Mouse (Mus musculus) forebrain, embryonic 14.5 days (tissue): ENCODE measurements around the gene Nop9. TPM values are rescaled to one million over a fixed set of nuclear protein-coding genes. Genes with fewer than 3 reads are reported as not detected.

Experiments used
- ATAC-seq: fragments of 200-750 bp; cut with Nextera tagmentation; 2 replicates; pipeline ENCODE4 v1.8.0; 2017; ENCODE audit warnings: mild to moderate bottlenecking, moderate library complexity
- DNase-seq: peaks from one replicate; pipeline ENCODE4 v3.0.0-alpha.2; 2015; ENCODE audit warnings: low spot score
- H3K27ac ChIP-seq: fragments of 300-500 bp; sonication (generic); 2 replicates; pipeline ENCODE4 v1.5.1; 2014; ENCODE audit warnings: low read depth, mild to moderate bottlenecking, control low read depth, low read length, moderate library complexity
- H3K27me3 ChIP-seq: fragments of 300-500 bp; sonication (generic); replicated peaks from 2 replicates; pipeline ENCODE4 v1.6.1; 2014; ENCODE audit warnings: low read length, control low read depth, mixed read lengths; ENCODE audit not compliant: control insufficient read depth, insufficient read depth
- H3K36me3 ChIP-seq: fragments of 300-500 bp; sonication (generic); 2 replicates; pipeline ENCODE4 v1.6.1; 2014; ENCODE audit warnings: low read length, control low read depth; ENCODE audit not compliant: control insufficient read depth, insufficient read depth
- H3K4me1 ChIP-seq: fragments of 300-500 bp; sonication (generic); 2 replicates; pipeline ENCODE4 v1.6.1; 2014; ENCODE audit warnings: antibody characterized with exemption, low read length, control low read depth; ENCODE audit not compliant: control insufficient read depth, insufficient read depth
- H3K4me2 ChIP-seq: fragments of 300-500 bp; sonication (generic); 2 replicates; pipeline ENCODE4 v1.6.1; 2014; ENCODE audit warnings: mild to moderate bottlenecking, control low read depth, low read length
- H3K4me3 ChIP-seq: fragments of 300-500 bp; sonication (generic); 2 replicates; pipeline ENCODE4 v1.5.1; 2014; ENCODE audit warnings: low read depth, low read length, control low read depth
- H3K9ac ChIP-seq: fragments of 300-500 bp; sonication (generic); 2 replicates; pipeline ENCODE4 v1.6.1; 2014; ENCODE audit warnings: mild to moderate bottlenecking, low read length, control low read depth, moderate library complexity
- H3K9me3 ChIP-seq: fragments of 300-500 bp; sonication (generic); replicated peaks from 2 replicates; pipeline ENCODE4 v1.6.1; 2016; ENCODE audit warnings: low read length, control low read depth, mixed read lengths; ENCODE audit not compliant: control insufficient read depth
- WGBS: fragments of 180-500 bp; shearing (Covaris S2); extraction: QIAGEN DNeasy Blood & Tissue Kit; methylation state at CpG from one replicate; pipeline ENCODE4 v1.1.7; 2014; 5-methylcytosine and 5-hydroxymethylcytosine counted together
- polyA plus RNA-seq: library from polyadenylated mRNA; unstranded; fragments of >200 nt; fragmentation: Nextera tagmentation; extraction: Ambion mirVana; gene quantifications from 2 replicates; pipeline ENCODE4 v1.2.1, GENCODE M21; 2014

The Nop9 gene
- polyA plus RNA-seq, 1 experiment from 2014 or later = 36.3 TPM

- 23% methylated on average over 6 of the region's 6 CpGs for WGBS
- Histone ChIP-seq H3K27ac (no peak overlapping the region), H3K4me3 (no peak overlapping the region), H3K36me3 (no peaks in the 10 kb centered on the region), H3K9me3 (no peaks in the 10 kb centered on the region), H3K9ac (no peak overlapping the region), H3K27me3 (peaks cover 62% of the 10 kb centered on the region), H3K4me1 (no peaks in the 10 kb centered on the region), H3K4me2 (no peak overlapping the region)
- no peak for DNase-seq
- no peak for ATAC-seq
These were observed 39.7 kb downstream of the Nop9 start for GRCm38 (mm10) chr14:55785195-55785594.

- no peak for ATAC-seq
- H3K27me3 ChIP-seq = peaks cover 56% of the 10 kb centered on the region
- no peaks in the 10 kb centered on the region for H3K4me1 ChIP-seq
- H3K4me3 ChIP-seq = no peak overlapping the region
- no peak overlapping the region for H3K9ac ChIP-seq
- no peak overlapping the region for H3K27ac ChIP-seq
- no peak for DNase-seq
- H3K4me2 ChIP-seq = no peak overlapping the region
- 38% methylated on average over 11 of the region's 11 CpGs for WGBS
- H3K9me3 ChIP-seq = no peaks in the 10 kb centered on the region
- H3K36me3 ChIP-seq = no peaks in the 10 kb centered on the region
These were observed 42.2 kb downstream of the Nop9 start for GRCm38 (mm10) chr14:55787731-55788130.

GRCm38 (mm10) chr14:55788256-55789050 is 43.0 kb downstream of the Nop9 start, which contains the start of gene Ripk3:
Ripk3 (minus strand) TSS chr14:55788865.
- DNase-seq (no peak), ATAC-seq (no peak)
- WGBS = 5% methylated on average over 40 of the region's 40 CpGs
- Histone ChIP-seq H3K27me3 (peaks cover 51% of the 10 kb centered on the region), H3K4me1 (no peaks in the 10 kb centered on the region), H3K27ac (no peak within 1 kb of the TSS), H3K36me3 (no peaks in the 10 kb centered on the region), H3K9ac (peak within 1 kb of the TSS; percentile 10; the same call in 1 of the 2 replicates), H3K4me2 (peak within 1 kb of the TSS; percentile 37), H3K9me3 (no peaks in the 10 kb centered on the region), H3K4me3 (peak within 1 kb of the TSS; percentile 10; the same call in 1 of the 2 replicates)

GRCm38 (mm10) chr14:55793461-55793860 is 48.0 kb downstream of the Nop9 start:
- H3K4me1 ChIP-seq = no peaks in the 10 kb centered on the region
- peaks cover 16% of the 10 kb centered on the region for H3K27me3 ChIP-seq
- no peak for DNase-seq
- no peaks in the 10 kb centered on the region for H3K9me3 ChIP-seq
- no peak overlapping the region for H3K4me3 ChIP-seq
- no peak overlapping the region for H3K27ac ChIP-seq
- no peak overlapping the region for H3K9ac ChIP-seq
- no peak for ATAC-seq
- 75% methylated on average over 2 of the region's 2 CpGs for WGBS
- H3K4me2 ChIP-seq = no peak overlapping the region
- H3K36me3 ChIP-seq = no peaks in the 10 kb centered on the region

GRCm38 (mm10) chr14:55793946-55794345 is 48.5 kb downstream of the Nop9 start:
- H3K36me3 ChIP-seq = no peaks in the 10 kb centered on the region
- no peak for ATAC-seq
- no peak overlapping the region for H3K27ac ChIP-seq
- H3K9me3 ChIP-seq = no peaks in the 10 kb centered on the region
- H3K4me1 ChIP-seq = no peaks in the 10 kb centered on the region
- peaks cover 11% of the 10 kb centered on the region for H3K27me3 ChIP-seq
- no peak overlapping the region for H3K9ac ChIP-seq
- DNase-seq = no peak
- no peak overlapping the region for H3K4me2 ChIP-seq
- 65% methylated on average over 2 of the region's 2 CpGs for WGBS
- H3K4me3 ChIP-seq = no peak overlapping the region

- Histone ChIP-seq H3K36me3 (no peaks in the 10 kb centered on the region), H3K9ac (no peak overlapping the region), H3K4me1 (no peaks in the 10 kb centered on the region), H3K9me3 (no peaks in the 10 kb centered on the region), H3K27ac (no peak overlapping the region), H3K27me3 (no peaks in the 10 kb centered on the region), H3K4me2 (no peak overlapping the region), H3K4me3 (no peak overlapping the region)
- WGBS = 86% methylated on average over 15 of the region's 15 CpGs
- no peak for DNase-seq
- ATAC-seq = no peak
These were observed 50.1 kb downstream of the Nop9 start for GRCm38 (mm10) chr14:55795380-55796163.

Other genes with a start within 250 kb of the Nop9 start
- 4.5 and 7.4 TPM in 2 replicates for gene Cpne6, start 235.2 kb upstream of the Nop9 start, polyA plus RNA-seq
- not detected in 2 replicates for gene Nrl, start 220.7 kb upstream of the Nop9 start, polyA plus RNA-seq
- 10.7 and 11.6 TPM in 2 replicates for gene Pck2, start 205.4 kb upstream of the Nop9 start, polyA plus RNA-seq
- 130 and 137 TPM in 2 replicates for gene Dcaf11, start 185.7 kb upstream of the Nop9 start, polyA plus RNA-seq
- not detected in 2 replicates for gene A730061H03Rik, start 185.3 kb upstream of the Nop9 start, polyA plus RNA-seq
- gene Fitm1, start 170.1 kb upstream of the Nop9 start, polyA plus RNA-seq = not detected in 2 replicates
- gene Psme1, start 167.6 kb upstream of the Nop9 start, polyA plus RNA-seq = 192 and 204 TPM in 2 replicates
- 13.9 and 17.6 TPM in 2 replicates for gene Emc9, start 160.4 kb upstream of the Nop9 start, polyA plus RNA-seq
- 206 and 213 TPM in 2 replicates for gene Psme2, start 154.6 kb upstream of the Nop9 start, polyA plus RNA-seq
- gene Rnf31, start 154.0 kb upstream of the Nop9 start, polyA plus RNA-seq = 11.0 and 13.0 TPM in 2 replicates
- gene Irf9, start 142.1 kb upstream of the Nop9 start, polyA plus RNA-seq = 6.3 and 6.9 TPM in 2 replicates
- gene Rec8, start 127.7 kb upstream of the Nop9 start, polyA plus RNA-seq = 6.5 and 7.0 TPM in 2 replicates
- gene Ipo4, start 109.7 kb upstream of the Nop9 start, polyA plus RNA-seq = 80.8 and 82.5 TPM in 2 replicates
- gene Gm49378, start 107.8 kb upstream of the Nop9 start, polyA plus RNA-seq = 1.8 and 3.4 TPM in 2 replicates
- 56.5 and 57.5 TPM in 2 replicates for gene Tm9sf1, start 101.9 kb upstream of the Nop9 start, polyA plus RNA-seq
- gene Tssk4, start 95.5 kb upstream of the Nop9 start, polyA plus RNA-seq = 0.17 and 0.20 TPM in 2 replicates
- gene Mdp1, start 85.2 kb upstream of the Nop9 start, polyA plus RNA-seq = 62.7 and 64.4 TPM in 2 replicates
- 48.7 and 49.6 TPM in 2 replicates for gene Gmpr2, start 73.8 kb upstream of the Nop9 start, polyA plus RNA-seq
- 622 and 707 TPM in 2 replicates for gene Nedd8, start 73.6 kb upstream of the Nop9 start, polyA plus RNA-seq
- 30.6 and 37.5 TPM in 2 replicates for gene Tinf2, start 63.9 kb upstream of the Nop9 start, polyA plus RNA-seq
- 0.10 and 0.12 TPM in 2 replicates for gene Tgm1, start 31.8 kb upstream of the Nop9 start, polyA plus RNA-seq
- 34.2 and 38.3 TPM in 2 replicates for gene Rabggta, start 23.4 kb upstream of the Nop9 start, polyA plus RNA-seq
- 83.8 and 84.4 TPM in 2 replicates for gene Dhrs1, start within 50 bp of the Nop9 start, polyA plus RNA-seq
- 0.14 TPM in 1 of 2 replicates, not detected in the other for gene Cideb, start 12.8 kb downstream of the Nop9 start, polyA plus RNA-seq
- gene Ltb4r2, start 15.7 kb downstream of the Nop9 start, polyA plus RNA-seq = 0.07 and 0.14 TPM in 2 replicates
- gene Ltb4r1, start 20.3 kb downstream of the Nop9 start, polyA plus RNA-seq = 0.28 TPM in 1 of 2 replicates, not detected in the other
- 1.9 and 3.3 TPM in 2 replicates for gene Adcy4, start 38.4 kb downstream of the Nop9 start, polyA plus RNA-seq
- gene Ripk3, start 43.2 kb downstream of the Nop9 start, polyA plus RNA-seq = 2.4 and 4.1 TPM in 2 replicates
- 8.3 and 9.1 TPM in 2 replicates for gene Nfatc4, start 77.5 kb downstream of the Nop9 start, polyA plus RNA-seq
- 6.2 and 7.4 TPM in 2 replicates for gene Nynrin, start 108.3 kb downstream of the Nop9 start, polyA plus RNA-seq
- 0.20 and 0.27 TPM in 2 replicates for gene Cbln3, start 138.7 kb downstream of the Nop9 start, polyA plus RNA-seq
- gene Khnyn, start 139.3 kb downstream of the Nop9 start, polyA plus RNA-seq = 4.6 and 5.4 TPM in 2 replicates
- 99.0 and 110 TPM in 2 replicates for gene Sdr39u1, start 154.6 kb downstream of the Nop9 start, polyA plus RNA-seq
- gene Cma1, start 199.0 kb downstream of the Nop9 start, polyA plus RNA-seq = 0.27 and 0.35 TPM in 2 replicates
- gene Cma2, start 205.3 kb downstream of the Nop9 start, polyA plus RNA-seq = not detected in 2 replicates